Mouse (Mus musculus): ENCODE data around the gene Med7. TPM values are rescaled to one million over a fixed set of nuclear protein-coding genes. Genes with fewer than 3 reads are reported as not detected.

Med7 gene
- total RNA-seq (2017): 38.7 and 45.2 TPM in 2 replicates

DNA sequence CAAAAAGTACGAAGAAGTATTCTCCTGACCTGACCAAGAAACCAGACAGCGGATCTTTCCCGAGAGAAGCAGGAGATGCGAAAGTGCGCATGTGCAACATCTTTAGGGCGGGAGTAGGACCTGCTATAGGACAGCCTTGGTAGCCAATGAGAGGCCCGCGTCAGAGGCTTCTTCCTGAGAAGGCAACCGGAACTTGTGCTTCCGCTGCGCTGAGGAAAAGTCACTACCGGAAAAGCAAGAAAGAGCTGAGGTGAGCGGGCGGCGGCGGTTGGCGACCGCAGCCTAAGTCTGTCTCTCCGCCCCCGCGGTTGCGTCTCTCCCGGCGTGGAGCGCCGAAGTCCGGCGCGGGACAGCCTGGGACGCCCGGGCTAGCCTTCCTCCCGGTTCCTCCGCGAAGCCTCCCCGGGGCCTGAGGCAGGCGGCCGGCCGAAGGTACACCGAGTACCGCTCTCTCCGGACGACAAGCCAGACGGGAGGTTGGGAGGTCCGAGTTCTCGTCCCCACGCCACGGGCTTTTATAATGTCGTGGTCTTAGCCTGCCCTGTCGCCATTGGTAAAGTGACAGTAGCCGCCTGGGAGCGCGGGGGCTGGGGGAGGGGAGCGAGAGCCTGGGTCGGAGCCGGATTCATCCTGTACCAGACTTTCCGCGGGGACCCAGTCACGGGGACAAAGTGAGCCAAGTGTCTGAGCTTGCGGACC lies at the start of gene Med7:
Gene Med7 (plus strand): TSS at position 166 of the 699 bp plus-strand sequence.
- peak; percentile 97 for ATAC-seq (replicated peaks; ENCODE audit: low read depth, poor library complexity, severe bottlenecking)

DNA sequence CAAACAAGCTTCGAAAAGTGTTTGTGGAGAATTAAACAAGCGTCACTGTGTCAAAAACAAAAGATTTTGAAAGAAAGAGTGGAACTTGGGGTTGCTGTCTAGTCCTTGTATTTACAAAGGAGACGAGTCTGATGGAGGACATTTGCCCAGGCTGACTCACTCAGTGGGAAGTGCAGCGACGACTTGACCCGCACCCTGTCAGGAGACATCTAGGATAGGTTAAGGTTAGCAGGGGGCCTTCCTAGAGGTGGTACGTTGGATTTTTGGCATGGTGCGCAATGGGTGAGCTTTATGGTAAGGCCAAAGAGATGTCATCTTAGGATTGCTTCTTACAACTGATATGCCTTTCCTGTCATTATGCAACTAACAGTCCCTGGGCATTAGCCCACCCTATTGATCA lies 49.7 kb upstream of the Med7 start:
- ATAC-seq (replicated peaks; ENCODE audit: low read depth, poor library complexity, severe bottlenecking): no peak

- ATAC-seq (replicated peaks; ENCODE audit: low read depth, poor library complexity, severe bottlenecking): no peak
Observed at GRCm38 (mm10) chr11:46388438-46388837, 48.3 kb upstream of the Med7 start.

- peak; percentile 73 for ATAC-seq (replicated peaks; ENCODE audit: low read depth, poor library complexity, severe bottlenecking)
Observed at GRCm38 (mm10) chr11:46389336-46390117, 47.2 kb upstream of the Med7 start, which contains the start of gene Itk. Gene Itk, minus strand, starts transcription at chr11:46389515.

- no peak for ATAC-seq (replicated peaks; ENCODE audit: low read depth, poor library complexity, severe bottlenecking)
Observed at GRCm38 (mm10) chr11:46390621-46391020, 46.1 kb upstream of the Med7 start.

- no peak for ATAC-seq (replicated peaks; ENCODE audit: low read depth, poor library complexity, severe bottlenecking)
Observed at GRCm38 (mm10) chr11:46392890-46393289, 43.8 kb upstream of the Med7 start.

- ATAC-seq (replicated peaks; ENCODE audit: low read depth, poor library complexity, severe bottlenecking): no peak
Observed at GRCm38 (mm10) chr11:46393413-46393812, 43.3 kb upstream of the Med7 start.

- ATAC-seq (replicated peaks; ENCODE audit: low read depth, poor library complexity, severe bottlenecking): no peak
Observed at GRCm38 (mm10) chr11:46395088-46395487, 41.6 kb upstream of the Med7 start.

DNA sequence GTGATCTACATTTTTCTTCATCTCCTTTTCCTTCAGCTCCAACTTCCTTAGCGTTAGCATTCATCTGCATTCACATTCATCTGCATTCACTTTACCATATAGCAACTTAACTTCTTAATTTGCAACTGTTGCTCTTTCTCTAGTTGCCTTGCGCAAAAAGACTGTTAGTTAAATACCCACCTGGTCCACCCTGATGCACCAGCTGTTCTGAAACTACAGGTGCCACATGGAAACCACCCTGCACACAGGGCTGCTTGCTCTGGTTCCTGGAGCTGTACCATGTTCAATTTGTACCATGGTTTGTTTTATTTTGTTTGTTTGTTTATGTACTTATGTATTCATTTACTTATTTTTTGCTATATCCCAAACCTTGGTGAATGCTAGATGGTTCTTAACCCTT lies 41.0 kb upstream of the Med7 start:
- ATAC-seq (replicated peaks; ENCODE audit: low read depth, poor library complexity, severe bottlenecking): no peak

DNA sequence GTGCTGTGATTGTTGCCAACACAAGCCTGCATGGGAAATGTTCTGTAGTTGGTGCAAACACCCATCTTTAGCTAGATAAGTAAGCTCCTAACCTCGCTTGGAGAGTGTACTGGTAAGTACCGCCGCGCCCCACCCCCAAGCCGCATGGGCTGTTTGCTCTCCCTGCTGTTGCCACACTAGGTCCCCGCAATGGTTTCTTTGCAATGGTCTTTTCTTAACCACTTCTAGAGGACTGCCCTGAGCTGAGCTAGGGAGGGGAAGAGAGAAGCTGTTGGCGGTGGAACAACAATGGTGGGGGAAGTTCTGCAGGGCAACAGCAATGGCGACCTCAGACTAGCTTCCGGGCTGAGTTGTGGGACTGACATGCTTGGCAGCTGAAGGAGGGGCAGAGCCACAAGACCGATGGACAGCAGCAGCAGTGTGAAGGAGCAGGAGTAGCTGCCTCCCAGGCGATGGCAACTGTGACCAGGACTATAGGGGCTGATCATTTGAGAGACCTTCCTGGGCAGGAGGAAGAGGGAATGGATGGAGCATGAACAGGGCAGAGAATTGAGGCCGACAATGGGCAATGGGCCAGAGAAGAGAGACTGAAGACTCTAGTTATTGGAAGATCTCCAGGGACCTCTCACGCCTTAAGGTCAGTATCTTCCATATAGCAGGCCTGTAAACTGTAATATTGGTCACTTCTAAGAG lies 40.4 kb upstream of the Med7 start, which contains the start of gene Fam71b:
Gene Fam71b (plus strand): TSS at position 393 of the 693 bp plus-strand sequence.
- peak; percentile 59 for ATAC-seq (replicated peaks; ENCODE audit: low read depth, poor library complexity, severe bottlenecking)

DNA sequence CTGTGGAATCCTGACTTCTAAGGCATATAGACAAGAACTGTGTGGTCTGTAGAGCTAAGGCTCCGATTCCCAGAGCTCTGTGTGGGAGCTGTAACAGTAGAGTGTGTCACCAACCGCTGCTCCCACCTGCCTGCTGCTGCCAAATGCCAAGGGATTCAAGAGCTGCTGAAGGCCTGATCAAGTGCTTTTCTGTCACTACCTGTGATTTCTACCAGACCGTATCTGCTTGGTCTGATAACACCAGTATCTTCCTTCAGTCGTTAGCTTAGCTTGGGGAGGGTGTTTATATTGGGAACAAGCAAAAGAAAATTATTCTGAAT lies 39.9 kb upstream of the Med7 start:
- ATAC-seq (replicated peaks; ENCODE audit: low read depth, poor library complexity, severe bottlenecking): no peak

GRCm38 (mm10) chr11:46397900-46398299 lies 38.8 kb upstream of the Med7 start:
- ATAC-seq (replicated peaks; ENCODE audit: low read depth, poor library complexity, severe bottlenecking): no peak

DNA sequence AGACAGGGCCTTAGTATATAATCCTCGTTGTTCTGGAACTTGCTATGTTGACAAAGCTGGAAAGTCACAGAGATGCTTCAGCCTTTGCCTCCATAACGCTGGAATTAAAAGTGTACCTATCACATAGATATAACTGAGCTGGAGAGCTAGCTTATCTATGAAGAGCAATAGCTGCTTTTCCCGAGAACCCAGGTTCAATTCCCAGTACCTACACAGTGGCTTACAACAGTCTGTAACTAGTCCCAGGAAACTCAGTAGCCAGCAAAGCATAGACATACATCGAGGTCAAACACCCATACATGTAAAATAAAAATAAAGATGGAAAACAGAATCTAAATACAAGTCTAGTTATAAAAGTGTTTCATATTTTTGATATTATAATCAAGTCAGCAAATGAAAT lies 38.3 kb upstream of the Med7 start:
- ATAC-seq (replicated peaks; ENCODE audit: low read depth, poor library complexity, severe bottlenecking): no peak

DNA sequence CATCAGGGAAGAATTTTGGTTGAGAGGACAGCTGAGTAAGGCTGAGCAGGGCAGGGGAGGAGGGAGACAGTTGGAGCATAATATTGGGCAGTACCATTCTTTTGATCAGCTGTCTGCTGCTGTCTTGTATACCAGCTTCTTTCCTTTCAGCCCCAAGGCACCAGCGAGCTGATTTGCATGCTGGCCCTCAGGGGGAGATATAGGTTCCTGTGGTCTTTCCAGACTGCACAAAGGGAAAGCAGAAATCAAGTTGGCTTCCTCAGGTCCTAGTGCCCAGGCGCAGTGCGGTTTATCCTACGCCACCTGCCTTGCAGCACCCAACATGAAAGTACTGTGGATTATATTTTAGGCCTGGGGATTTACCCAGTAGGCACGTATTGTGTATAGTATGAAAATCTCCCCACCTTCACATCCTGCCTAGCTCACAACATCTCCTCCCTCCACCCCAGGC lies 37.8 kb upstream of the Med7 start:
- peak; percentile 79 for ATAC-seq (replicated peaks; ENCODE audit: low read depth, poor library complexity, severe bottlenecking)

- ATAC-seq (replicated peaks; ENCODE audit: low read depth, poor library complexity, severe bottlenecking): no peak
Observed at GRCm38 (mm10) chr11:46401555-46401954, 35.2 kb upstream of the Med7 start.

GRCm38 (mm10) chr11:46404986-46405385 lies 31.7 kb upstream of the Med7 start:
- ATAC-seq (replicated peaks; ENCODE audit: low read depth, poor library complexity, severe bottlenecking): no peak

DNA sequence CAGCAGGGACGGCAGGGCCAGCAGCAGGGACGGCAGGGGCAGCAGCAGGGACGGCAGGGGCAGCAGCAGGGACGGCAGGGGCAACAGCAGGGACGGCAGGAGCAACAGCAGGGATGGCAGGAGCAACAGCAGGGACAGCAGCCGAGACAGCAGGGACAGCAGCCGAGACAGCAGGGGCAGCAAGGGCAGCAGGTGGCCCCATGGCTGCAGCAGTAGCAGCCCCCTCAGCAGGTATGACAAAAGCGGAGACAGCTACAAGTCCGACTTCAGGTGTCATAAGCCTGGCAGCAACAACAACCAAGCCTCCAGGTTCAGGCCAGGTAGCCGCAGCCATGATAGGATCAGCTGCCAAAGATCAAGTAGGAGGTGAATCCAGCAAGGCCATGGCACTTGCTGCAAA lies 30.0 kb upstream of the Med7 start:
- ATAC-seq (replicated peaks; ENCODE audit: low read depth, poor library complexity, severe bottlenecking): no peak

GRCm38 (mm10) chr11:46410018-46410563 lies 26.6 kb upstream of the Med7 start:
- no peak for ATAC-seq (replicated peaks; ENCODE audit: low read depth, poor library complexity, severe bottlenecking)

DNA sequence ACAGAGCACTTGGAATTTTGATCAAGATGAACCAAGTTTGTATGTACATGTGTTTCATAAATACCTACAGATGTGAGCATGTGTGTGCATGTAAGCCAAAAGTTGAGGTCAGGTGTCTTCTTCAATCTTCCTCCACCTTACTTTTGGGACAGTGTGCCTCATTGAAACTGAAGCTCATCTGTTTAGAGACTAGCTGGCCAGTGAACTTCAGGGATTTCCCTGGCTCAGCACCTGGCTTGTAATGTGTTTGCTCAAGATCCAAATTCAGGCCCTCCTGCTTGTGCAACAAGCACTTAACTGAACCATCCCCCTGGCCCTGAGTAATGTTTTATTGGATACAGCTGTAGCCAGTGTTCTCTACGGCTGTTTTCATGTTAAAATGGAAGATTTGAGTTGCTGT lies 18.3 kb upstream of the Med7 start:
- ATAC-seq (replicated peaks; ENCODE audit: low read depth, poor library complexity, severe bottlenecking): no peak

DNA sequence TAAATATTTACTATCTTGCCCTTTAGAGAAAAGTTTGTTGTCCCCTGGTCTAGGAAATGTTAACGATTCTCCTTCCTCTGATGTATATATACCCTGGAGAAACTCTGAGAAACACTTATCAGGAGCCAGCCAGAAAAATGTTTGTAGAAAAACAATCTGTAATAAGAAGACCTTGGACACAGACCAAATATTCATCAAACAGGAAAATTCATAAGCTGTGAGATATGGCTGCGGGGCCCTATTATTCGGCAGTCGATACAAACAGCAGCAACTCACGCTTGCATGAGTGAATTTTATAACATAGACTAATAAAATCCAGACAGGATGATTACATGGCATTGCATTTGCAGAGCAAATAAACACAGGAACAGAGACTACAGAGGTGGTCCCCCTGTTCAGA lies 17.9 kb upstream of the Med7 start:
- ATAC-seq (replicated peaks; ENCODE audit: low read depth, poor library complexity, severe bottlenecking): no peak
